Mouse (Mus musculus) CH12.LX (cell line): ENCODE results near the gene Snx21. TPM values are rescaled to one million over a fixed set of nuclear protein-coding genes. Genes with fewer than 3 reads are reported as not detected.

Experiments used
- DNase-seq: peaks from one replicate; pipeline ENCODE4 v3.0.0-alpha.2; 2013; ENCODE audit errors: extremely low read depth
- H3K27ac ChIP-seq: 2 replicates; pipeline ENCODE4 v1.5.1; 2012; ENCODE audit warnings: low read depth, mild to moderate bottlenecking, control low read depth, moderate library complexity; ENCODE audit not compliant: insufficient read depth
- H3K27me3 ChIP-seq: replicated peaks from 2 replicates; pipeline ENCODE3; 2012; ENCODE audit warnings: inconsistent platforms
- H3K36me3 ChIP-seq, 2 experiments: replicated peaks in 1 of 2; 2 replicates each; pipeline versions ENCODE3 to v1.6.1; 2012; ENCODE audit warnings: inconsistent platforms in 1 of 2, low read length in 1 of 2, mild to moderate bottlenecking in 1 of 2, mixed read lengths in 1 of 2, moderate library complexity in 1 of 2; ENCODE audit not compliant: control insufficient read depth in 1 of 2, insufficient read depth in 1 of 2
- H3K4me1 ChIP-seq, 2 experiments: 2 replicates each; pipeline ENCODE4 v1.6.1; 2012; ENCODE audit warnings: inconsistent platforms in 1 of 2, moderate library complexity in 1 of 2; ENCODE audit not compliant: insufficient read depth in 2 of 2, control insufficient read depth in 1 of 2
- H3K4me2 ChIP-seq: 2 replicates; pipeline ENCODE4 v1.6.1; 2012; ENCODE audit warnings: low read depth, mild to moderate bottlenecking, control low read depth; ENCODE audit not compliant: poor library complexity, insufficient read depth, severe bottlenecking
- H3K4me3 ChIP-seq, 3 experiments: fragments of 150-350 bp in 1 of 3; sonication (generic) in 1 of 3; replicated peaks in 1 of 3; 2 replicates each; pipeline versions ENCODE3 to v1.5.1; 2011 to 2012; ENCODE audit warnings: low read depth in 2 of 3, low read length in 2 of 3, mild to moderate bottlenecking in 2 of 3, moderate library complexity in 2 of 3, control low read depth in 1 of 3, improper control_type of control experiment in 1 of 3, inconsistent platforms in 1 of 3, mixed read lengths in 1 of 3; ENCODE audit not compliant: poor library complexity in 1 of 3
- H3K79me2 ChIP-seq: replicated peaks from 2 replicates; pipeline ENCODE4 v1.6.1; 2012; ENCODE audit warnings: mild to moderate bottlenecking, moderate library complexity; ENCODE audit not compliant: control insufficient read depth, poor library complexity, insufficient read depth, severe bottlenecking; ENCODE audit errors: extremely low read depth
- H3K9ac ChIP-seq: 2 replicates; pipeline ENCODE4 v1.6.1; 2012; ENCODE audit warnings: low read depth, mild to moderate bottlenecking, control low read depth, moderate library complexity; ENCODE audit not compliant: insufficient read depth
- H3K9me3 ChIP-seq: replicated peaks from 2 replicates; pipeline ENCODE3; 2012; ENCODE audit warnings: low read length, inconsistent platforms, mixed read lengths
- CHD1 ChIP-seq: IDR thresholded peaks from 2 replicates; pipeline ENCODE4 v1.6.1; 2012; ENCODE audit warnings: low read depth, low read length, improper control_type of control experiment, inconsistent platforms
- CHD2 ChIP-seq: IDR thresholded peaks from 2 replicates; pipeline ENCODE4 v1.6.1; 2011; ENCODE audit warnings: low read length, improper control_type of control experiment
- CTCF ChIP-seq, 2 experiments: IDR thresholded peaks in 1 of 2; conservative IDR thresholded peaks in 1 of 2; 2 replicates each; pipeline ENCODE4 v1.5.1; 2011 to 2012; ENCODE audit warnings: low read depth in 2 of 2, low read length in 2 of 2, improper control_type of control experiment in 1 of 2, inconsistent platforms in 1 of 2, mild to moderate bottlenecking in 1 of 2, moderate library complexity in 1 of 2
- E2F4 ChIP-seq: IDR thresholded peaks from 2 replicates; pipeline ENCODE4 v1.6.1; 2011; ENCODE audit warnings: low read depth, low read length, improper control_type of control experiment; ENCODE audit not compliant: insufficient replicate concordance
- ELF1 ChIP-seq: IDR thresholded peaks from 2 replicates; pipeline ENCODE4 v1.6.1; 2014; ENCODE audit warnings: low read depth, mild to moderate bottlenecking, inconsistent platforms, low read length, improper control_type of control experiment
- ETS1 ChIP-seq: conservative IDR thresholded peaks from 2 replicates; pipeline ENCODE4 v1.6.1; 2012; ENCODE audit warnings: low read depth, mild to moderate bottlenecking, inconsistent platforms, low read length, improper control_type of control experiment, moderate library complexity
- GABPA ChIP-seq: IDR thresholded peaks from 2 replicates; pipeline ENCODE4 v1.6.1; 2012; ENCODE audit warnings: low read depth, low read length, improper control_type of control experiment, inconsistent platforms; ENCODE audit not compliant: insufficient replicate concordance
- HCFC1 ChIP-seq: IDR thresholded peaks from 2 replicates; pipeline ENCODE4 v1.6.1; 2012; ENCODE audit warnings: low read depth, mild to moderate bottlenecking, inconsistent platforms, low read length, improper control_type of control experiment
- IRF4 ChIP-seq: IDR thresholded peaks from 2 replicates; pipeline ENCODE4 v1.6.1; 2014; ENCODE audit warnings: low read depth, mild to moderate bottlenecking, inconsistent platforms, low read length, improper control_type of control experiment
- JUN ChIP-seq: IDR thresholded peaks from 2 replicates; pipeline ENCODE4 v1.6.1; 2011; ENCODE audit warnings: low read depth, mild to moderate bottlenecking, low read length, improper control_type of control experiment, moderate library complexity; ENCODE audit not compliant: insufficient read depth
- KAT2A ChIP-seq: IDR thresholded peaks from 2 replicates; pipeline ENCODE4 v1.6.1; 2012; ENCODE audit warnings: low read length, improper control_type of control experiment, inconsistent platforms; ENCODE audit not compliant: insufficient replicate concordance
- MAFK ChIP-seq: IDR thresholded peaks from 2 replicates; pipeline ENCODE4 v1.6.1; 2011; ENCODE audit warnings: low read length, improper control_type of control experiment; ENCODE audit not compliant: insufficient replicate concordance
- MAX ChIP-seq: IDR thresholded peaks from 2 replicates; pipeline ENCODE4 v1.6.1; 2011; ENCODE audit warnings: low read length, improper control_type of control experiment
- MEF2A ChIP-seq: IDR thresholded peaks from 2 replicates; pipeline ENCODE4 v1.6.1; 2014; ENCODE audit warnings: low read depth, mild to moderate bottlenecking, inconsistent platforms, low read length, improper control_type of control experiment, borderline replicate concordance
- MXI1 ChIP-seq: IDR thresholded peaks from 2 replicates; pipeline ENCODE4 v1.6.1; 2011; ENCODE audit warnings: mild to moderate bottlenecking, low read depth, low read length, improper control_type of control experiment
- MYC ChIP-seq: IDR thresholded peaks from 2 replicates; pipeline ENCODE4 v1.6.1; 2011; ENCODE audit warnings: low read depth, mild to moderate bottlenecking, improper control_type of control experiment, low read length
- NELFE ChIP-seq: IDR thresholded peaks from 2 replicates; pipeline ENCODE4 v1.6.1; 2011; ENCODE audit warnings: low read depth, low read length, improper control_type of control experiment
- PAX5 ChIP-seq: IDR thresholded peaks from 2 replicates; pipeline ENCODE4 v1.6.1; 2012; ENCODE audit warnings: low read length, inconsistent platforms, mixed read lengths
- POLR2AphosphoS2 ChIP-seq: IDR thresholded peaks from 2 replicates; pipeline ENCODE4 v1.6.1; 2011; ENCODE audit warnings: low read depth, low read length, improper control_type of control experiment
- RAD21 ChIP-seq: IDR thresholded peaks from 2 replicates; pipeline ENCODE4 v1.6.1; 2011; ENCODE audit warnings: low read depth, mild to moderate bottlenecking, low read length, improper control_type of control experiment, moderate library complexity
- RCOR1 ChIP-seq: conservative IDR thresholded peaks from 2 replicates; pipeline ENCODE4 v1.6.1; 2012; ENCODE audit warnings: low read depth, mild to moderate bottlenecking, inconsistent platforms, low read length, improper control_type of control experiment
- TBP ChIP-seq: conservative IDR thresholded peaks from 2 replicates; pipeline ENCODE4 v1.6.1; 2011; ENCODE audit warnings: low read depth, low read length, improper control_type of control experiment
- TCF12 ChIP-seq: IDR thresholded peaks from 2 replicates; pipeline ENCODE4 v1.6.1; 2014; ENCODE audit warnings: low read depth, mild to moderate bottlenecking, inconsistent platforms, low read length, improper control_type of control experiment
- UBTF ChIP-seq: IDR thresholded peaks from 2 replicates; pipeline ENCODE4 v1.6.1; 2012; ENCODE audit warnings: low read depth, mild to moderate bottlenecking, inconsistent platforms, low read length, improper control_type of control experiment, moderate library complexity
- USF1 ChIP-seq: IDR thresholded peaks from 2 replicates; pipeline ENCODE4 v1.6.1; 2014; ENCODE audit warnings: low read depth, mild to moderate bottlenecking, inconsistent platforms, low read length, improper control_type of control experiment
- USF2 ChIP-seq: conservative IDR thresholded peaks from 2 replicates; pipeline ENCODE4 v1.6.1; 2011; ENCODE audit warnings: low read depth, low read length, improper control_type of control experiment
- ZC3H11A ChIP-seq: IDR thresholded peaks from 2 replicates; pipeline ENCODE4 v1.6.1; 2012; ENCODE audit warnings: low read depth, mild to moderate bottlenecking, inconsistent platforms, low read length, improper control_type of control experiment
- ZKSCAN1 ChIP-seq: IDR thresholded peaks from 2 replicates; pipeline ENCODE4 v1.6.1; 2012; ENCODE audit warnings: low read depth, inconsistent platforms, low read length, improper control_type of control experiment, borderline replicate concordance
- ZNF384 ChIP-seq: IDR thresholded peaks from 2 replicates; pipeline ENCODE4 v1.6.1; 2012; ENCODE audit warnings: low read depth, low read length, improper control_type of control experiment, inconsistent platforms
- dilution Hi-C: fragments of 300-500 bp; cut with MboI; formaldehyde crosslinking; loops from 2 replicates; pipeline ENCODE4 v1.14.3; 2020; ENCODE audit warnings: low sequenced_read_pairs; ENCODE audit not compliant: extremely low pct_unique_long_range_greater_than_20kb, extremely low pct_ligation_motif_present
- in situ Hi-C: fragments of 300-500 bp; cut with MboI; formaldehyde crosslinking; loops from 3 replicates; pipeline ENCODE4 v1.14.3; 2019; ENCODE audit warnings: low sequenced_read_pairs, low pct_ligation_motif_present, low pct_unique_long_range_greater_than_20kb, mixed read lengths
- polyA plus RNA-seq: library from polyadenylated mRNA; unstranded; fragments of >175 nt; gene quantifications from 2 replicates; pipeline ENCODE4 v1.2.1, GENCODE M21; 2012; ENCODE audit warnings: low read depth; ENCODE audit not compliant: insufficient read length
- total RNA-seq, 2 experiments: library from RNA; depleted of rRNA; stranded (reverse); fragments of 300-350 nt in 1 of 2; fragments of >200 nt in 1 of 2; gene quantifications; 2 replicates each; pipeline ENCODE4 v1.2.3; 2012 to 2014

The Snx21 gene
- total and polyA plus RNA-seq, 3 experiments = 0.71 to 3.3 (median 1.5) TPM

- Histone ChIP-seq H3K4me3 (peak overlapping the region; percentile 58 to 70 (median 66)), H3K9me3 (no peaks in the 10 kb centered on the region), H3K79me2 (no peaks in the 10 kb centered on the region), H3K27me3 (peaks cover 1% of the 10 kb centered on the region), H3K27ac (0 out of 2 replicates have a peak overlapping the region, but pooled peaks have one; percentile 7), H3K4me2 (peak overlapping the region; percentile 53; the same call in 1 of the 2 replicates), H3K9ac (no peak overlapping the region), H3K36me3 (peaks cover 20 to 33% of the 10 kb centered on the region in 2 experiments), H3K4me1 (peaks cover 12 to 49% of the 10 kb centered on the region in 2 experiments)
- TF ChIP-seq CTCF (conservative IDR thresholded peaks at IDR 0.05 in 1 of 2, IDR thresholded peaks at IDR 0.05 in 1 of 2; ENCODE audit: low read depth in 2 of 2, low read length in 2 of 2) (peak in 1 of 2 experiments; percentile 25; a peak in 2 of 4 replicates), NELFE (no peak), ZNF384 (no peak), IRF4 (no peak), CHD1 (no peak), USF1 (peak; percentile 38; the same call in 1 of the 2 replicates), TCF12 (no peak), ZC3H11A (no peak), ETS1 (no peak), E2F4 (no peak), TBP (no peak), MXI1 (no peak; the same call in 1 of the 2 replicates), MAFK (no peak), PAX5 (no peak), POLR2AphosphoS2 (no peak), MAX (peak; percentile 63; the same call in 1 of the 2 replicates), MYC (peak; percentile 76; the same call in 1 of the 2 replicates), JUN (no peak)
- in situ Hi-C loops (loop anchor here (5.0 kb wide), 1 partner anchor 45 kb away; the partner anchor contains the start of gene Pcif1), dilution Hi-C loops (no loop called here)
- no peak for DNase-seq
Observed at GRCm38 (mm10) chr2:164832032-164832747, 46.6 kb downstream of the Snx21 start.

DNA sequence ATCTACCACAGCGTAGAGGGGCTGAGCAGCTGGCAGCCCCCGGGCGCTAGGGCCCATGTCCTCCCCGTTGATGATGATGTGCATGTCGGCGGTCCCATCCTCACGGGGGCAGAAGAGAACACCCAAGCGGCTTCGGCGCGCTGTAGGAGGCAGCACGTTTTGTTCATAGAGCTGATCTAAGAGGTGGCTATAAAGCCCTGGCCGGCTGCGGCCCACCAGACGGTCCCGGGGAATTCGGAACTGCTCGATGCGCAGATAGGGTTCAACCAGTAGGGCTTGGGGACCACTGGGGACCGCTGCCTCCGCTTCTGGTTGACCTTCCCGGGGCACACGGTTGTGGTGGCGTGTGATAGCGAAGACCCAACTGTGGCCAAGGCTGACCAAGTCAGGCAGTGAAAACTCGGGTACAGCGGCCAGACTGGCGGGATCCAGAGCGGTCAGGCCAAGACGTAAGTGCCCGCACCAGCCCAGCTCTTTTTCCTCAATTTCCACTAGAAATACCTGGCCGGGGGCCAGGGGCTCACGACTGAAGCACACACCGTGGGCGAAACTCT is 47.2 kb downstream of the Snx21 start, which contains the start of gene Ctsa:
Ctsa (plus strand) TSS at position 126 of the 554 bp plus-strand sequence.
- peak within 1 kb of the TSS; percentile 74 for H3K9ac ChIP-seq
- peak within 1 kb of the TSS; percentile 26; the same call in 1 of the 2 replicates for H3K27ac ChIP-seq
- H3K27me3 ChIP-seq = peaks cover 1% of the 10 kb centered on the region
- peak within 1 kb of the TSS; percentile 53 for H3K4me2 ChIP-seq
- peak; percentile 59 for DNase-seq
- dilution Hi-C loops (no loop called here), in situ Hi-C loops (loop anchor here (5.0 kb wide), 1 partner anchor 44 kb away; the partner anchor contains the start of gene Pcif1)
- peaks cover 15 to 31% of the 10 kb centered on the region in 2 experiments for H3K36me3 ChIP-seq
- no peaks in the 10 kb centered on the region for H3K79me2 ChIP-seq
- H3K4me3 ChIP-seq = peak within 1 kb of the TSS; percentile 58 to 70 (median 66)
- peaks cover 12 to 44% of the 10 kb centered on the region in 2 experiments for H3K4me1 ChIP-seq
- no peaks in the 10 kb centered on the region for H3K9me3 ChIP-seq
- TF ChIP-seq UBTF (peak; percentile 60; the same call in 1 of the 2 replicates), MEF2A (no peak), GABPA (no peak), TCF12 (no peak), ZKSCAN1 (no peak), RAD21 (peak; percentile 32), KAT2A (no peak), NELFE (peak; percentile 30; the same call in 1 of the 2 replicates), CHD2 (no peak), ETS1 (no peak), HCFC1 (0 out of 2 replicates have a peak, but pooled peaks have one; percentile 31), ELF1 (no peak), ZNF384 (no peak), TBP (0 out of 2 replicates have a peak, but pooled peaks have one; percentile 32), USF2 (no peak), RCOR1 (no peak)
